Mouse (Mus musculus) olfactory bulb, adult 2 months (tissue): ENCODE data around the gene Slc15a1. TPM values are rescaled to one million over a fixed set of nuclear protein-coding genes. Genes with fewer than 3 reads are reported as not detected.

ENCODE experiments used
- H3K27ac ChIP-seq: fragments of 200-500 bp; 2 replicates; pipeline ENCODE4 v1.5.1; 2012; ENCODE audit warnings: low read depth, low read length; ENCODE audit not compliant: insufficient read depth
- H3K4me1 ChIP-seq: fragments of 200-500 bp; 2 replicates; pipeline ENCODE4 v1.6.1; 2012; ENCODE audit warnings: low read length; ENCODE audit not compliant: control insufficient read depth, insufficient read depth
- H3K4me3 ChIP-seq: fragments of 200-500 bp; 2 replicates; pipeline ENCODE4 v1.5.1; 2012; ENCODE audit warnings: mild to moderate bottlenecking, low read depth, low read length, moderate library complexity; ENCODE audit not compliant: insufficient read depth
- CTCF ChIP-seq: fragments of 200-500 bp; IDR thresholded peaks from 2 replicates; pipeline ENCODE4 v1.5.1; 2012; ENCODE audit warnings: low read depth, mild to moderate bottlenecking, low read length, moderate library complexity; ENCODE audit not compliant: insufficient read depth
- POLR2A ChIP-seq: fragments of 200-500 bp; IDR thresholded peaks from 2 replicates; pipeline ENCODE4 v1.6.1; 2012; ENCODE audit warnings: mild to moderate bottlenecking, low read depth, low read length, moderate library complexity; ENCODE audit not compliant: insufficient read depth
- WGBS: fragments of 180-500 bp; shearing (Covaris S2); methylation state at CpG from one replicate; pipeline ENCODE4 v1.1.7; 2018; 5-methylcytosine and 5-hydroxymethylcytosine counted together
- polyA plus RNA-seq: library from polyadenylated mRNA; stranded (reverse); fragments of >200 nt; gene quantifications from 2 replicates; pipeline ENCODE4 v1.2.4, GENCODE M21; 2012; ENCODE audit warnings: low replicate concordance; ENCODE audit not compliant: missing spikeins, insufficient read depth, insufficient read length

Slc15a1 gene
- polyA plus RNA-seq, 1 experiment = not detected

GRCm38 (mm10) chr14:121429854-121430535 is 75.1 kb downstream of the Slc15a1 start:
- 91% methylated on average over 17 of the region's 17 CpGs for WGBS
- H3K4me1 ChIP-seq = peaks cover 2% of the 10 kb centered on the region; the same call in 1 of the 2 replicates
- no peak overlapping the region for H3K4me3 ChIP-seq
- TF ChIP-seq CTCF (no peak), POLR2A (no peak)
- H3K27ac ChIP-seq = no peak overlapping the region

GRCm38 (mm10) chr14:121428148-121428547 is 76.9 kb downstream of the Slc15a1 start:
- WGBS = 93% methylated on average over 4 of the region's 4 CpGs
- Histone ChIP-seq H3K4me1 (no peaks in the 10 kb centered on the region), H3K4me3 (no peak overlapping the region), H3K27ac (no peak overlapping the region)
- TF ChIP-seq POLR2A (no peak), CTCF (no peak)

GRCm38 (mm10) chr14:121426743-121427142 is 78.3 kb downstream of the Slc15a1 start:
- Histone ChIP-seq H3K27ac (no peak overlapping the region), H3K4me3 (no peak overlapping the region), H3K4me1 (no peaks in the 10 kb centered on the region)
- TF ChIP-seq POLR2A (no peak), CTCF (no peak)

- WGBS = 89% methylated on average over 7 of the region's 7 CpGs
- Histone ChIP-seq H3K27ac (no peak overlapping the region), H3K4me1 (no peaks in the 10 kb centered on the region), H3K4me3 (no peak overlapping the region)
- TF ChIP-seq POLR2A = no peak
These were observed 79.9 kb downstream of the Slc15a1 start for GRCm38 (mm10) chr14:121425004-121425793.

- WGBS = 64% methylated on average over 7 of the region's 7 CpGs
- TF ChIP-seq POLR2A = no peak
- no peak for TF ChIP-seq CTCF
- Histone ChIP-seq H3K4me1 (no peaks in the 10 kb centered on the region), H3K4me3 (no peak overlapping the region), H3K27ac (no peak overlapping the region)
These were observed 81.7 kb downstream of the Slc15a1 start for GRCm38 (mm10) chr14:121423341-121423751.

GRCm38 (mm10) chr14:121422664-121423340 is 82.2 kb downstream of the Slc15a1 start:
- 75% methylated on average over 4 of the region's 4 CpGs for WGBS
- TF ChIP-seq CTCF (no peak), POLR2A (no peak)
- no peak overlapping the region for H3K27ac ChIP-seq

GRCm38 (mm10) chr14:121422000-121422399 is 83.1 kb downstream of the Slc15a1 start:
- H3K4me1 ChIP-seq = no peaks in the 10 kb centered on the region
- no peak overlapping the region for H3K4me3 ChIP-seq
- no peak overlapping the region for H3K27ac ChIP-seq
- TF ChIP-seq POLR2A (no peak), CTCF (no peak)
- 90% methylated on average over 4 of the region's 4 CpGs for WGBS

More at GRCm38 (mm10) chr14:121422664-121423340, 82.2 kb downstream of the Slc15a1 start:
- Histone ChIP-seq H3K4me1 (no peaks in the 10 kb centered on the region), H3K4me3 (no peak overlapping the region)

- 76% methylated on average over 5 of the region's 5 CpGs for whole genome bisulfite sequencing
- H3K4me3 ChIP-seq = no peak overlapping the region
These were observed 87.5 kb downstream of the Slc15a1 start for GRCm38 (mm10) chr14:121417594-121417993.

More at GRCm38 (mm10) chr14:121417594-121417993, 87.5 kb downstream of the Slc15a1 start:
- Histone ChIP-seq H3K27ac (no peak overlapping the region), H3K4me1 (no peaks in the 10 kb centered on the region)
- TF ChIP-seq CTCF (no peak), POLR2A (no peak)
